Mouse (Mus musculus) lung, embryonic 16.5 days (tissue): Measurements from ENCODE around the gene Hbq1b. TPM values are rescaled to one million over a fixed set of nuclear protein-coding genes. Genes with fewer than 3 reads are reported as not detected.
"Not testable (repeated sequence)": the region's sequence is repeated elsewhere in the genome, so short reads cannot be mapped to it uniquely, and the experiment has no call there.

ENCODE experiments used
- ATAC-seq: fragments of 200-750 bp; cut with Nextera tagmentation; 2 replicates; pipeline ENCODE4 v1.8.0; 2017; ENCODE audit warnings: low read depth, mild to moderate bottlenecking, moderate library complexity
- H3K27ac ChIP-seq: fragments of 300-500 bp; sonication (generic); 2 replicates; pipeline ENCODE4 v1.5.1; 2014; ENCODE audit warnings: mild to moderate bottlenecking, control low read depth, low read length
- H3K27me3 ChIP-seq: fragments of 300-500 bp; sonication (generic); 2 replicates; pipeline ENCODE4 v1.6.1; 2014; ENCODE audit warnings: low read depth, low read length, mixed read lengths; ENCODE audit not compliant: control insufficient read depth, insufficient read depth
- H3K36me3 ChIP-seq: fragments of 300-500 bp; sonication (generic); 2 replicates; pipeline ENCODE4 v1.6.1; 2014; ENCODE audit warnings: low read length; ENCODE audit not compliant: control insufficient read depth, insufficient read depth
- H3K4me1 ChIP-seq: fragments of 300-500 bp; sonication (generic); replicated peaks from 2 replicates; pipeline ENCODE4 v1.6.1; 2014; ENCODE audit warnings: low read length, mixed read lengths; ENCODE audit not compliant: control insufficient read depth, insufficient read depth
- H3K4me2 ChIP-seq: fragments of 300-500 bp; sonication (generic); 2 replicates; pipeline ENCODE4 v1.6.1; 2014; ENCODE audit warnings: low read depth, low read length, control low read depth
- H3K4me3 ChIP-seq: fragments of 300-500 bp; sonication (generic); 2 replicates; pipeline ENCODE4 v1.5.1; 2014; ENCODE audit warnings: mild to moderate bottlenecking, low read length, control low read depth
- H3K9ac ChIP-seq: fragments of 300-500 bp; sonication (generic); 2 replicates; pipeline ENCODE4 v1.6.1; 2014; ENCODE audit warnings: low read length, control low read depth
- H3K9me3 ChIP-seq: fragments of 300-500 bp; sonication (generic); 2 replicates; pipeline ENCODE4 v1.6.1; 2016; ENCODE audit warnings: low read length; ENCODE audit not compliant: control insufficient read depth
- WGBS: fragments of 180-500 bp; shearing (Covaris S2); extraction: QIAGEN DNeasy Blood & Tissue Kit; methylation state at CpG from one replicate; pipeline ENCODE4 v1.1.7; 2014; 5-methylcytosine and 5-hydroxymethylcytosine counted together
- polyA plus RNA-seq: library from polyadenylated mRNA; unstranded; fragments of >200 nt; fragmentation: Nextera tagmentation; extraction: Ambion mirVana; gene quantifications from 2 replicates; pipeline ENCODE4 v1.2.1, GENCODE M21; 2015

The Hbq1b gene
- polyA plus RNA-seq, 1 experiment from 2014 or later, result 1.8 TPM

DNA sequence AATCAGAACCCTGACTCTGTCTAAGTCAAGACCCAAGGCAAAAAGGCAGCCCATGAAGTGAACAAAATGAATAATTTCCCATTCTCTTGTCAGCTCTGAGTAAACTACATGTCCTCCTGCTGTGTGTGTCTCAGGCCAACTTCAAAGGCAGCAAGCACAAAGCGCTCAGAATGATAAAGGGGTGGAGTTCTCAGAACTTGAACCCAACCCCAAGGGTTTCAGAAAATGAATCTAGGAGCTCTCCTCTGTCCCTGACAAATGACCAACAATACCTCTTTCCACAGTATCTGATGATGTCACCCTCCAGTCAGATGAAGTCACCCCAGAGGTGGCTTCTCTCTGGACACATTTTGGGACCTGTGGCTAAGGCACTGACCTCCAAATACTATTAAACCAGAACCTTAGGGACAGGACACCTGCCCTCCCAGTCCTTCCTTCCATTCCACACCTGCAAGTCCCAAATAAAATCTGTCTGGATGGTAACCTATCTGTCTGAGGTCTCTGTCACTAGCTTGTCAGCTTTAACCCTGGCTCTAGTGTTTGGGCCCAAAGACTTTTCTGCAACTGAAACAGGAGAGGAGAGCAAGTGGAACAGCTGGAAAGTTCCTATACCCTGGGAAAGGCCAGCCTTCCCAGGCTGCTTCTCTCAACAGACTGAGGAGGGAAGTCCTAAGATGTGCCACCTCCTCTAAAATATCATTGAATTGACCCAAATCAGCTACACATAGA is 5.2 kb upstream of the Hbq1b start:
- Histone ChIP-seq H3K4me2 (no peak overlapping the region), H3K9ac (no peak overlapping the region)

DNA sequence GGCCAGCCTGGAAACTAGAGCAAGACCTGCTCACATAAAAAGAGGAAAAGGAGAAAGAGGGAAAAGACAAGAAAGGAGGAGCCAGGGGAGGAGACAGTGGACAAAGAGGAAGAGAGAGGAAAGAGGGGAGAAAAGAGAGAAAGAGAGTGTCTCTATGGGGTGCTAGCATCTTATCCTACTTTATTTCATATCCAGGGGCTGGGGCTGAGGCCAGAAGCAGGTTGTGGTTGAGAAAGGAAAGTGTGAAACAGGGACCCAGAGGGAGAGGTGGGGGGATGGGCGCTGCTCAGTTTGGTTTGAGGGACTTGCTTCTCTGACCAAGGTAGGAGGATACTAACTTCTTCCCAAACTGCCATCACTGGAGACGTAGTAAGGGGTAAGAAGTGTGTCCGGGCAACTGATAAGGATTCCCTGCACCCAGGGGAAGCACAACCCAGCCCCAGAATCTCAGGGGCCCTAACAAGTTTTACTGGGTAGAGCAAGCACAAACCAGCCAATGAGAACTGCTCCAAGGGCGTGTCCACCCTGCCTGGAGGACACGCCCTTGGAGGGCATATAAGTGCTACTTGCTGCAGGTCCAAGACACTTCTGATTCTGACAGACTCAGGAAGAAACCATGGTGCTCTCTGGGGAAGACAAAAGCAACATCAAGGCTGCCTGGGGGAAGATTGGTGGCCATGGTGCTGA is 3.5 kb upstream of the Hbq1b start, which contains the start of gene Hba-a1:
Hba-a1 (plus strand) TSS at position 421 of the 687 bp plus-strand sequence.
- no CpG with 5 or more reads among the region's 5 CpGs for WGBS

More for the DNA sequence above, 5.2 kb upstream of the Hbq1b start:
- Histone ChIP-seq H3K9me3 (no peaks in the 10 kb centered on the region), H3K27me3 (peaks cover 8% of the 10 kb centered on the region), H3K4me1 (no peaks in the 10 kb centered on the region), H3K27ac (no peak overlapping the region), H3K36me3 (no peaks in the 10 kb centered on the region), H3K4me3 (no peak overlapping the region)
- ATAC-seq, result no peak
- 59% methylated on average over 1 of the region's 1 CpGs for WGBS

DNA sequence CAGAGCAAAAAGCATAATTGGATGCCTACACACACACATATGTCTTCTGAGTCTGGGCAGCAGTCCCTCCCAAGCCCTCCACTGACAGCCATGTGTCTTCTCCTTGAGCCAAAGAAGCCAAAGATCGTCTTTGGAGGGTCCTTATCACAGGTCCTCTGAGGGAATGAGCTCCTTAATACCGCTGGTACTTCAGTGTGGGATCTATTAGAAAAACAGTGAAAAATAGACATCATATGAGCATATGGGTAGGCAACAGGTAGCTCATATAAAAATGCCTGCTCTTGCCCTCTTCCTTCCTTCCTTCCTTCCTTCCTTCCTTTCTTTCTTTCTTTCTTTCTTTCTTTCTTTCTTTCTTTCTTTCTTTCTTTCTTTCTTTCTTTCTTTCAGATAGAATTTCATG is 2.2 kb upstream of the Hbq1b start:
- not testable (repeated sequence) for H3K9me3 ChIP-seq, H3K4me3 ChIP-seq, H3K27me3 ChIP-seq, H3K4me1 ChIP-seq, H3K4me2 ChIP-seq, H3K9ac ChIP-seq, ATAC-seq, H3K27ac ChIP-seq, H3K36me3 ChIP-seq
- WGBS, result 24% methylated on average over 2 of the region's 2 CpGs

More for the DNA sequence above, 3.5 kb upstream of the Hbq1b start, which contains the start of gene Hba-a1:
- not testable (repeated sequence) for ATAC-seq, H3K27ac ChIP-seq, H3K4me3 ChIP-seq, H3K4me2 ChIP-seq, H3K9ac ChIP-seq, H3K9me3 ChIP-seq, H3K4me1 ChIP-seq, H3K27me3 ChIP-seq, H3K36me3 ChIP-seq

DNA sequence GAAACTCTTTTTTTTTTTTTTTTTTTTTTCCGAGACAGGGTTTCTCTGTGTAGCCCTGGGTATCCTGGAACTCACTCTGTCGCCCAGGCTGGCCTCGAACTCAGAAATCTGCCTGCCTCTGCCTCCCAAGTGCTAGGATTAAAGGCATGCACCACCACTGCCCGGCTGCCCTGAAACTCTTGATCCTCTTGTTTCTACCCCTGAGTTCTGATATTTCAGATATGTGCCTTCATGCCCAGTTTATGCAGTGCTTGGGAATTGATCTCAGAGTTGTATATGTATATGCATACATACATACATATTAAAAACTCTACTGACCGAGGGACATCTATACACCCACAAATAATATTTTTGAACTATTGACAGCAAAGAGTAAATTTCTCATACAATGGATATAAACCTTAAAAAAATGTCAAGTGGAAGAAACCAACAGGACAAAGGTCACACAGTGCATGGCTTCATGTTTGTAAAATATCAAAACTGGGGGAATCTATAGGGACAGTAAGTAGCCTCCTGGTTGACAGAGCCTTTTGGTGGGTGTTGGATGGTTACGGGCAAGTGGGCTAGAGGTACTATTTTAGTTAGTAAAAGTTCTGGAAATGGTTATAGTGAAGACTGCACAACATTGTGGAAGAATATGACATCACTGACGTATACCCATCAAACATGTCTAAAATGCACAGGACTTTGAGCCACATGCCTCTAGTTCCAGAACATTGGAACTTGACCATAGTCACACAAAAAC is 1.6 kb upstream of the Hbq1b start:
- 74% methylated on average over 7 of the region's 7 CpGs for WGBS
- H3K9me3 ChIP-seq, result no peaks in the 10 kb centered on the region
- ATAC-seq, result no peak
- H3K27ac ChIP-seq, result no peak overlapping the region
- H3K9ac ChIP-seq, result no peak overlapping the region
- peaks cover 2% of the 10 kb centered on the region; the same call in 1 of the 2 replicates for H3K27me3 ChIP-seq
- no peaks in the 10 kb centered on the region for H3K36me3 ChIP-seq
- H3K4me1 ChIP-seq, result no peaks in the 10 kb centered on the region
- no peak overlapping the region for H3K4me2 ChIP-seq
- no peak overlapping the region for H3K4me3 ChIP-seq

DNA sequence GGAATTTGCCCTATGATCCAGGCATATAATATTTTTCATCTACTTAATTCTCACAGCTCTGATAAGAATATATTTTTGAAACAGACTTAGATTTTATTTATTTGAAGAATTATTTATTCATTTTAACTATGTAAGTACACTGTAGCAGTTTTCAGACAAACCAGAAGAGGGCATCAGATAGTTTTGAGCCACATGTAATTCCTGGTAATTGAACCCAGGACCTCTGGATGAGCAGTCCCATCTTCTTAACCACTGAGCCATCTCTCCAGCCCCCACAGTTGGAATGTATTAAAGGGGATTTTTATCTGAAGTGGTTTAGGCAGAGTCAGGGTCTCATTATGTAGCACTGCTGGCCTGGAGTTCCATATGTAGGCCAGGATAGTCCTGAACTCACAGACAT is 878 bp upstream of the Hbq1b start:
- not testable (repeated sequence) for H3K4me3 ChIP-seq, H3K4me1 ChIP-seq, ATAC-seq, H3K36me3 ChIP-seq, H3K9ac ChIP-seq, H3K27me3 ChIP-seq, H3K27ac ChIP-seq, H3K4me2 ChIP-seq, H3K9me3 ChIP-seq

DNA sequence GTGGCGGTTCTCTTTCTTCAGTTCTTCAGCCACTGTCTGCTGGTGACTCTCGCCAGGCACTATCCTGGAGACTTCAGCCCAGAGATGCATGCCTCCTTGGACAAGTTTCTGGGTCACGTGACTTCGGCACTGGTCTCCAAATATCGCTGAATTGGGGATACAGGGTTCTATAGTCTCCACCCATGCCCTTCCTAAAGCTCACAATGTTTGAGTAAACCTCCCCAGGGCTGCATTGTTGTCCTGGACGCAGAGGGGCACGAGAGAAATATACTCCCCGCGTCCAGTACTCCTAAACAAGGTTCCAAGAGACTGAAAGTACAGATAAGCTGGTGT is 694 bp downstream of the Hbq1b start:
- Histone ChIP-seq H3K9me3 (no peaks in the 10 kb centered on the region), H3K4me1 (no peaks in the 10 kb centered on the region), H3K4me2 (no peak overlapping the region), H3K27me3 (peaks cover 2% of the 10 kb centered on the region; the same call in 1 of the 2 replicates), H3K27ac (no peak overlapping the region), H3K9ac (no peak overlapping the region), H3K36me3 (no peaks in the 10 kb centered on the region), H3K4me3 (no peak overlapping the region)
- no peak for ATAC-seq
- 53% methylated on average over 9 of the region's 9 CpGs for WGBS

DNA sequence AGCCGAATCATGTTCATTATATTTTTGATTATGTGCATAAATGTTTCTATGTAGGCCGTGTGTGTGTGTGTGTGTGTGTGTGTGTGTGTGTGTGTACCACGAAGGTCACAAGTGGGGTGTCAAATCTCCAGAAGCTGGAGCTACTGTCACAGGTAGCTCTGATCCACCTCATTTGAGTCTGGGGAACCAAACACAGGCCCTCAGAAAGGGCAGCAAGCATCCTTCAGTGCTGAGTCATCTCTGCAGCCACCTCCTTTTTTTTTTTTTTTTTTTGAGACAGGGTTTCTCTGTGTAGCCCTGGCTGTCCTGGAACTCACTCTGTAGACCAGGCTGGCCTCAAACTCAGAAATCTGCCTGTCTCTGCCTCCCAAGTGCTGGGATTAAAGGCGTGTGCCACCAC is 6.1 kb downstream of the Hbq1b start:
- 73% methylated on average over 4 of the region's 4 CpGs for WGBS
- not testable (repeated sequence) for H3K4me2 ChIP-seq, H3K4me1 ChIP-seq, H3K27ac ChIP-seq, ATAC-seq, H3K4me3 ChIP-seq, H3K9me3 ChIP-seq, H3K9ac ChIP-seq, H3K36me3 ChIP-seq, H3K27me3 ChIP-seq

DNA sequence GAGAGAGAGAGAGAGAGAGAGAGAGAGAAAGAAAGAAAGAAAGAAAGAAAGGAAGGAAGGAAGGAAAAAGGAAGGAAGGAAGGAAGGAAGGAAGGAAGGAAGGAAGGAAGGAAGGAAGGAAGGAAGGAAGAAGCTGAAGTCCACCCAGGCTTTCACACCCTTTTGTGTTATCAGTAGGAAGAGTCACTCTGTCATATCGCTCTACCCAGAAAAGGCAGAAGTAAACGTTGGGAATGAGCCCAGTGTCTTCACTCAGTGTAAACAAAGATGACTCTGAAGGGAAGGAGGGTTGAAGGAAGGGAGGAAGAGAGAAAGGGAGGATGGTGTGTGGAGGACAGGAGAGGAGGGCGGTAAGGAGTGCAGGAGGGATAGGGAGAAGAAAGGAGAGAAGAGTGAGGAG is 6.7 kb downstream of the Hbq1b start:
- H3K27ac ChIP-seq, H3K9ac ChIP-seq, H3K9me3 ChIP-seq, H3K36me3 ChIP-seq, ATAC-seq, H3K4me3 ChIP-seq, H3K4me1 ChIP-seq, H3K27me3 ChIP-seq, H3K4me2 ChIP-seq: not testable (repeated sequence)
- WGBS, result 38% methylated on average over 3 of the region's 3 CpGs

DNA sequence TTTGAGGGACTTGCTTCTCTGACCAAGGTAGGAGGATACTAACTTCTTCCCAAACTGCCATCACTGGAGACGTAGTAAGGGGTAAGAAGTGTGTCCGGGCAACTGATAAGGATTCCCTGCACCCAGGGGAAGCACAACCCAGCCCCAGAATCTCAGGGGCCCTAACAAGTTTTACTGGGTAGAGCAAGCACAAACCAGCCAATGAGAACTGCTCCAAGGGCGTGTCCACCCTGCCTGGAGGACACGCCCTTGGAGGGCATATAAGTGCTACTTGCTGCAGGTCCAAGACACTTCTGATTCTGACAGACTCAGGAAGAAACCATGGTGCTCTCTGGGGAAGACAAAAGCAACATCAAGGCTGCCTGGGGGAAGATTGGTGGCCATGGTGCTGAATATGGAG is 9.4 kb downstream of the Hbq1b start, which contains the start of gene Hba-a2:
Hba-a2 (plus strand) TSS at position 287 of the 400 bp plus-strand sequence.
- not testable (repeated sequence) for H3K27me3 ChIP-seq, H3K36me3 ChIP-seq, H3K9ac ChIP-seq, H3K4me1 ChIP-seq, H3K4me2 ChIP-seq, H3K9me3 ChIP-seq, H3K27ac ChIP-seq, H3K4me3 ChIP-seq
- peak; percentile 26; the same call in 1 of the 2 replicates for ATAC-seq
- WGBS, result no CpG with 5 or more reads among the region's 4 CpGs
